Comparison of ENCODE assay signal across 8 mouse cellular contexts in the genomic region with DNA sequence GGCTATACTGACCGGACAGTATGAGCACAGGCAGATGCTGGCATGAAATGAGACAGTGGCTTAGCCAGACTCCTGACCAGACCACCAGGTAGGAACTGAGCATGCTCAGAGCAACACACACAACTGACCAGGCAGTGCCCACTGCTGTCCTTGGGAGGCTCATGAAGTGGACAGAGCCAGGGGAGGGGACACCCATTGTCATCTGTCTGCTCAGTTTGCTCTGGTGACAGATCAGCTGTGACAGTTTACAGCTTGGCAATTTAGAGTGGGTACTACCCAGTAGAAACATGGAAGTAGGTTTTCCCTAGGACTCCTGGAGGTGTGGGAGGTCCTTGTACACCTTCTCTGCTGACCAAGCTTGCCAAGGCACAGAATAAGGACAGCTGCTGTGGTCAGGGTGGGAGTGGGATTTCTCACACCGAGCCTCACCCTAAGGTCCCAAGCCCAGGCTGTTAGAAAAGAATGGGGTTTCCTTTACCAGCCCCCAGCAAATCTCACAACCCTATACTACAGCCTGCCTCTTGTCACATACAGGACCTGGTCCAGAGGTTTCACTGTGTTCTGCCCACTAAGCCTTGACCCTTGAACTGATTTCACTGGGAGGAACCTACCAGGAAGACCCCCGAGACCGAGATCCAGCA.
A peak's percentile ranks its signal among the peaks of the same experiment; 100 is the strongest.
DNase-seq lines count a peak whose midpoint lies in the region; ATAC-seq and TF ChIP-seq lines count a peak whose summit lies in the region.

No protein-coding gene starts in this region.

- DNase-seq in heart, adult 2 months: no peak
- no peak for DNase-seq in heart, postnatal 36 days
- no peak for DNase-seq in hindbrain, embryonic 10.5 days (ENCODE audit: low spot score)
- DNase-seq in liver, postnatal 0 days: no peak
- no peak for DNase-seq in thymus, postnatal 36 days
- DNase-seq in spleen, postnatal 36 days (ENCODE audit: low spot score in 2 of 2): no peak
- DNase-seq in embryo, embryonic 10.5 days (ENCODE audit: low spot score): no peak

- WGBS in heart, adult 2 months: 45% methylated on average over 4 of the region's 4 CpGs
- WGBS in hindbrain, embryonic 10.5 days: 36% methylated on average over 4 of the region's 4 CpGs
- WGBS in liver, postnatal 0 days (ENCODE audit: insufficient replicate concordance): 42% methylated on average over 4 of the region's 4 CpGs

- no peaks in the 10 kb centered on the region for H3K27me3 ChIP-seq in heart, adult 2 months (ENCODE audit: control insufficient read depth, insufficient read depth, low read length)
- H3K27me3 ChIP-seq in ES-Bruce4 (ENCODE audit: control insufficient read depth, insufficient read depth, low read length, poor library complexity, severe bottlenecking): no peaks in the 10 kb centered on the region
- peaks cover 11% of the 10 kb centered on the region for H3K27me3 ChIP-seq in hindbrain, embryonic 10.5 days (ENCODE audit: insufficient read depth, poor library complexity, severe bottlenecking)
- peaks cover 16% of the 10 kb centered on the region for H3K27me3 ChIP-seq in liver, postnatal 0 days (ENCODE audit: insufficient read depth, low read length)

- peaks cover 2% of the 10 kb centered on the region; the same call in 1 of the 2 replicates for H3K79me2 ChIP-seq in heart, adult 2 months (replicated peaks; ENCODE audit: control insufficient read depth, insufficient read depth, low read length)

- H3K4me1 ChIP-seq in heart, adult 2 months (ENCODE audit: control insufficient read depth, insufficient read depth, low read length): peaks cover 15% of the 10 kb centered on the region
- H3K4me1 ChIP-seq in ES-Bruce4 (ENCODE audit: control insufficient read depth, insufficient read depth, low read length): no peaks in the 10 kb centered on the region
- H3K4me1 ChIP-seq in hindbrain, embryonic 10.5 days (replicated peaks): peaks cover 58% of the 10 kb centered on the region
- peaks cover 8% of the 10 kb centered on the region for H3K4me1 ChIP-seq in liver, postnatal 0 days (ENCODE audit: insufficient read depth)

- no peaks in the 10 kb centered on the region for H3K9me3 ChIP-seq in ES-Bruce4 (replicated peaks; ENCODE audit: control insufficient read depth, insufficient read depth, low read length, poor library complexity, severe bottlenecking)
- no peaks in the 10 kb centered on the region for H3K9me3 ChIP-seq in hindbrain, embryonic 10.5 days
- H3K9me3 ChIP-seq in liver, postnatal 0 days (ENCODE audit: low read length): no peaks in the 10 kb centered on the region

- H3K27ac ChIP-seq in heart, adult 2 months: peak overlapping the region; percentile 85; the same call in 1 of the 2 replicates
- H3K27ac ChIP-seq in ES-Bruce4 (ENCODE audit: insufficient read depth, low read length): no peak overlapping the region
- H3K27ac ChIP-seq in hindbrain, embryonic 10.5 days: peak overlapping the region; percentile 87
- H3K27ac ChIP-seq in liver, postnatal 0 days (ENCODE audit: low read depth): no peak overlapping the region

- no peak for ATAC-seq in liver, postnatal 0 days

- H3K36me3 ChIP-seq in heart, adult 2 months (ENCODE audit: control insufficient read depth, insufficient read depth, low read length): no peaks in the 10 kb centered on the region
- no peaks in the 10 kb centered on the region for H3K36me3 ChIP-seq in ES-Bruce4 (ENCODE audit: control insufficient read depth, insufficient read depth, low read length, poor library complexity, severe bottlenecking)
- no peaks in the 10 kb centered on the region for H3K36me3 ChIP-seq in hindbrain, embryonic 10.5 days
- H3K36me3 ChIP-seq in liver, postnatal 0 days (replicated peaks; ENCODE audit: insufficient read depth, low read length): no peaks in the 10 kb centered on the region

- TF ChIP-seq POLR2A in heart, adult 2 months (IDR thresholded peaks at IDR 0.05; ENCODE audit: insufficient read depth, low read depth, low read length): no peak
- no peak for TF ChIP-seq POLR2A in ES-Bruce4 (IDR thresholded peaks at IDR 0.05; ENCODE audit: insufficient read depth, low read length)

- peak overlapping the region; percentile 73 for H3K9ac ChIP-seq in heart, adult 2 months (ENCODE audit: low read depth, low read length)
- peak overlapping the region; percentile 77; the same call in 1 of the 2 replicates for H3K9ac ChIP-seq in ES-Bruce4 (ENCODE audit: low read depth, poor library complexity, severe bottlenecking)
- no peak overlapping the region for H3K9ac ChIP-seq in liver, postnatal 0 days (replicated peaks)

- intact Hi-C loops in heart, adult 2 months (cut with DNase I): loop anchor here (2.0 to 5.0 kb wide), 4 partner anchors 37 to 547 kb away; no protein-coding TSS in a partner anchor
- intact Hi-C loops in heart, postnatal 36 days (cut with DNase I): loop anchor here (2.0 to 5.0 kb wide), 2 partner anchors 27 to 547 kb away; no protein-coding TSS in a partner anchor

- TF ChIP-seq CTCF in heart, adult 2 months (IDR thresholded peaks at IDR 0.05): no peak
- no peak for TF ChIP-seq CTCF in ES-Bruce4 (IDR thresholded peaks at IDR 0.05; ENCODE audit: low read depth, low read length)
- no peak for TF ChIP-seq CTCF in liver, postnatal 0 days (IDR thresholded peaks at IDR 0.05; ENCODE audit: low read depth)

- H3K4me2 ChIP-seq in liver, postnatal 0 days (ENCODE audit: low read depth, low read length): peak overlapping the region; percentile 98

- H3K4me3 ChIP-seq in heart, adult 2 months: peak overlapping the region; percentile 82
- peak overlapping the region; percentile 79 for H3K4me3 ChIP-seq in ES-Bruce4 (ENCODE audit: low read depth, low read length)
- H3K4me3 ChIP-seq in hindbrain, embryonic 10.5 days: peak overlapping the region; percentile 79
- H3K4me3 ChIP-seq in liver, postnatal 0 days (ENCODE audit: low read depth, low read length): peak overlapping the region; percentile 73; the same call in 1 of the 2 replicates

- no peak for TF ChIP-seq EP300 in heart, adult 2 months (IDR thresholded peaks at IDR 0.05; ENCODE audit: insufficient read depth, low read depth, low read length)
- no peak for TF ChIP-seq EP300 in ES-Bruce4 (IDR thresholded peaks at IDR 0.05; ENCODE audit: insufficient read depth, low read depth, low read length)
- TF ChIP-seq EP300 in liver, postnatal 0 days (IDR thresholded peaks at IDR 0.05; ENCODE audit: low read depth): no peak

Comparison
In these comparisons a context has a peak if more than half of its experiments do, and no peak if none do; other contexts are left out.
1. H3K27ac ChIP-seq: peak in heart, adult 2 months (single experiment) and hindbrain, embryonic 10.5 days (single experiment); none in ES-Bruce4 (single experiment) and liver, postnatal 0 days (single experiment).
2. Peak in every context shown above with its lines, with median percentiles within 50 percentile points of each other: H3K4me3 ChIP-seq.